Mouse (Mus musculus) layer of hippocampus, adult 2 months (tissue): ENCODE results near the gene F12. TPM values are rescaled to one million over a fixed set of nuclear protein-coding genes. Genes with fewer than 3 reads are reported as not detected.
A peak's percentile ranks its signal among the peaks of the same experiment; 100 is the strongest.

Experiments
- DNase-seq, 2 experiments: peaks; one replicate each; pipeline ENCODE4 v3.0.0; 2022; ENCODE audit warnings: low spot score in 2 of 2
- H3K27ac ChIP-seq: fragments of 200-600 bp; 2 replicates; pipeline ENCODE4 v1.8.1; 2022
- H3K4me3 ChIP-seq: fragments of 200-600 bp; 2 replicates; pipeline ENCODE4 v1.8.1; 2022; ENCODE audit warnings: mild to moderate bottlenecking
- CTCF ChIP-seq: fragments of 200-600 bp; conservative IDR thresholded peaks from 2 replicates; pipeline ENCODE4 v1.8.1; 2022; ENCODE audit warnings: antibody characterized with exemption, mild to moderate bottlenecking, moderate library complexity
- long read RNA-seq, 2 experiments: library from polyadenylated mRNA; stranded (forward); transcript quantifications; one replicate each; pipeline ENCODE4 v2.0.0; 2021; ENCODE audit warnings: borderline mapping rate in 2 of 2
- total RNA-seq, 2 experiments: library from RNA; stranded (reverse); gene quantifications; 2 replicates each; pipeline ENCODE4 v1.2.3; 2021

The F12 gene
- total RNA-seq = under 1 TPM; 0.44 to 0.93 TPM
- long read RNA-seq, experiment 1, partial matches to known transcripts = 0 of 2 reads
- long read RNA-seq, experiment 1, other reads (novel, unspliced or antisense) = 2 of 2 reads
- long read RNA-seq, experiment 2, partial matches to known transcripts = 0 of 2 reads
- long read RNA-seq, experiment 2, other reads (novel, unspliced or antisense) = 2 of 2 reads

DNA sequence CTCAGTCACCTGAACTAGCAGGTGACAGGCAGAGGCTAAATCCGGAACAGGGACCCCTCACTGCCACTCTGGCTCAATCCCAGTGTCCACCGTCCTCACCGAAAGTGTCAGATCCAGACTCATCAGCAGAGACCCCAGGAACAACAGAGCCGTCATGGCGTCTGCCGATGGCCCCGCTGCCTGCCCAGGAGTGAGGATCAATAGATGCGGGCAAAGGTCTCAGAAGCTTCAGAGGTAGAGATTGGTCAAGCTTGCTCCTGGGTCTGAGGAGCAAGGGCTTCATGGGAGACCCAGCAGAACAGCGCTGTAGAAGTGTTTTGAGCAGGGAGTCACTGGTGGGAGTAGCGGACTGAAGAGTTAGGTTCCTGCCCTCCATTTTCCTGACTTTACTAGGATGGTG lies at the start of gene F12:
TSS of gene F12 (minus strand) at position 181 of the 400 bp plus-strand sequence.
- no peak for DNase-seq
- Histone ChIP-seq H3K4me3 (no peak within 1 kb of the TSS), H3K27ac (no peak within 1 kb of the TSS)
- TF ChIP-seq CTCF = no peak

DNA sequence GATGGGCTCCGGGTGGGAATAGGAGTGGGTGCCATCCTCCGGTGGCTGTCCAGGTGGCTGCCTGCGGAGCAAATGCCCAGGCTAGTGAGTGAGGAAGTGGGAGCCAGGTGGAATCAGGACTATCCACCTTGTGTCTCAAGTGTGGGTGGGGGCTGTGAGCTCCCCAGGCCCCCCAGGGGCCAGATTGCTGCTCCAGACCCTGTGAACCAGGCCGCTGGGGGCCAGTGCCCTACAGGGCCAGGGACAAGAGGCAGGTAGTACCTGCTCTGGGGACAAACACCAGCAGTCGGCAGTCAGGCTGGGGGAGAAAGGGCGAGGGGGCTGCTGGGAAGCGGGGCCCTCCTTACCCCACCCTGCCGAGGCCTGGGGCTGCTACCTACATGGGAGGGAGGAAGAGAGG lies 49.7 kb upstream of the F12 start:
- Histone ChIP-seq H3K27ac (peak overlapping the region; percentile 65; the same call in 1 of the 2 replicates), H3K4me3 (no peak overlapping the region)
- TF ChIP-seq CTCF = no peak
- DNase-seq = no peak

- H3K27ac ChIP-seq = peak overlapping the region; percentile 99
- DNase-seq = no peak
- H3K4me3 ChIP-seq = no peak overlapping the region
- TF ChIP-seq CTCF = no peak
Observed at GRCm38 (mm10) chr13:55475750-55476149, 49.2 kb upstream of the F12 start.

GRCm38 (mm10) chr13:55474621-55475069 lies 48.1 kb upstream of the F12 start:
- peak overlapping the region; percentile 23; the same call in 1 of the 2 replicates for H3K4me3 ChIP-seq
- H3K27ac ChIP-seq = peak overlapping the region; percentile 99
- TF ChIP-seq CTCF = no peak
- peak; percentile 74 to 88 for DNase-seq

DNA sequence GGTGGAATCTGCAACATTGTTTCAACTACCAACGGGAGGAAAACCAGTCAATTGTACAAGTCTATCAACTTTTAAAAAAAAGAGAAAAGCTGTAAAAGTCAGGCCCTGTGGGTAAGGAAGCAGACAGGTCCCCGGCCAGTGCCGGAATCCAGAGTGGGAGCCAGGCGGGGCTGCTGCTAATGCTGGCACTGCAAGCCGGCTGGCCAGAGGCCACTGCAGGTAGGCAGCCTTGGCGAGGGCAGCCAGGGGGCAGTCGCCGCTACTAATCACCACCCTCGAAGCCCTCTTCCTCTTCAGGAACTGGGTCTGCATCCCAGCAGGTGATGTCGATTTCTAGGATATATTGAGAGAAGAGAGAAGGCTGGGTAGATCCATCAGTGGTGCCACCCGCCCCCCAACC lies 47.4 kb upstream of the F12 start:
- H3K27ac ChIP-seq = peak overlapping the region; percentile 99
- TF ChIP-seq CTCF = peak; percentile 36; the same call in 1 of the 2 replicates
- peak overlapping the region; percentile 0; the same call in 1 of the 2 replicates for H3K4me3 ChIP-seq
- DNase-seq = no peak

DNA sequence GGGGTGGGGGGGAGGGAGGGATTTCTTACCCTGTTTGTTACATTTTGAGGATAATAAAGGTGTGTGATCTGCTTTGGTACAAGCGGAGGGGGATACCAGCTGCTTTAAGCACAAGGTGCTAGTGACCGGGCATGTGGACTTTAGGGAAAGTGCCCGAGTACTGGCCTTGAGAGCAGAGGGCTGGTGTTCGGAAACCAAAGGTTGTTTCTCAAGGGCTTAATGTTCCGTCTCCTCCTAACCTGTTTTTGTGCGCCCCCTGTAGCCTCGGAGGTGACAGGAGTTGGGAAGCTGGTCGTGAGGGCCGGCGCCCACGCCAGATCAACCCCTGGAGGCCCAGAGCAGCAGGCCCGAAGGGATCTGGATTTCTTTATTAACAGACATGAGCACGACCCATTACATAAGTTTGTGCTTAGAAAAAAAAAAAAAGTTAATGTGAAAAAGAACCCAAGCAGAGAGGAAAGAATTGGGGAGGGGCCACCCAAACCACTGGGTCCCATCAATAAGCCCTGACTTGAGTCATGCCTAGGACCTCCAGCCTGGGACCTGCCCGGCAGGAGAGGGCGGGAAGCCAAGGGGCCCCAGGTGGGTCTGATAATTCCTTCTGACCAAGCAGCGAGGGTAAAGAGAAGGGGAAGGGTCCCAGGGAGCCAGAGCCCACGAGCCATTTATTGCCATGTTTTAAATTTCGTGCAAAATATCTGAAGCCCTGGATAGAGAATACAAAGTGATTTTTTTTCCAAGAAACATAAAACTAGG lies 46.7 kb upstream of the F12 start:
- no peak for DNase-seq
- Histone ChIP-seq H3K4me3 (peak overlapping the region; percentile 65), H3K27ac (peak overlapping the region; percentile 99)
- peak; percentile 50 for TF ChIP-seq CTCF

DNA sequence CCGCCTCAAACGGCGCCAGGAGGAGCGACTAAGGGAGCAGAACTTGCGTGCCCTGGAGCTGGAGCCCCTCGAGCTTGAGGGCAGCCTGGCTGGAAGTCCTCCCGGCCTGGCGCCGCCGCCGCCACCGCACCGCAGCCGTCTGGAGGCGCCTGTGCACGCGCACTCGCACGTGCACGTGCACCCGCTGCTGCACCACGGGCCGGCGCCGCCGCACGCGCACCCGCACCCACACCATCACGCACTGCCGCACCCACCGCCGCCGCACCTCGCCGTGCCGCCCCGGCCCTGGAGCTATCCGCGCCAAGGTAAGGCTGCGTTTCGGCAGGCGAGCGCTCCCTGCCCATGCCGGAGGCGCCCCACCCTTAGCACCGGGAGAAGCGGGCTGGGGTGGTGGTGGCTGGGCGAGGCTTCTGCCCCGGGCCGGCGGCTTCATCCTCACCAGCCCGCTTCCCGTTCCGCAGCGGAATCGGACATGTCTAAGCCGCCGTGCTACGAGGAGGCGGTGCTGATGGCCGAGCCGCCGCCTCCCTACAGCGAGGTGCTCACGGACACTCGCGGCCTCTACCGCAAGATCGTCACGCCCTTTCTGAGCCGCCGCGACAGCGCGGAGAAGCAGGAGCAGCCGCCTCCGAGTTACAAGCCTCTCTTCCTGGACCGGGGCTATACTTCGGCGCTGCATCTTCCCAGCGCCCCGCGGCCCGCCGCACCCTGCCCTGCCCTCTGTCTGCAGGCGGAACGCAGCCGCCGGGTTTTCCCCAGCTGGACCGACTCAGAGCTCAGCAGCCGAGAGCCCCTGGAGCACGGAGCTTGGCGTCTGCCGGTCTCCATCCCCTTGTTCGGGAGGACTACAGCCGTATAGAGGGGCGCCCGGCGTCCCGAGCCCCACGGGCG lies 45.8 kb upstream of the F12 start:
- no peak for TF ChIP-seq CTCF
- peak overlapping the region; percentile 65 for H3K4me3 ChIP-seq
- peak overlapping the region; percentile 99 for H3K27ac ChIP-seq
- peak in 1 of 2 experiments; percentile 71 for DNase-seq

DNA sequence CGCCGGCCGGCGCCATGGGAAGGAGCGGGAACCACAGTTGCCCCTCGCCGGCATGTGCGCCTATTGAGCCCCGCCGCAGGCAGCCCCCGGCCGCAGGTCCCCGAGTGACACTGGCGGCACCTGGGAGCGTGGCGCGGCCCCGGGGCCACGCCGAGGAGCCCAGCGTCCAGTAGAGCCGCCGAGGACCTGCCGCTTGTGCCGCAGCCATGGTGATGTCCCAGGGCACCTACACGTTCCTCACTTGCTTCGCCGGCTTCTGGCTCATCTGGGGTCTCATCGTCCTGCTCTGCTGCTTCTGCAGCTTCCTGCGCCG lies 45.2 kb upstream of the F12 start:
- DNase-seq = no peak
- Histone ChIP-seq H3K4me3 (peak overlapping the region; percentile 65), H3K27ac (peak overlapping the region; percentile 99)
- no peak for TF ChIP-seq CTCF

DNA sequence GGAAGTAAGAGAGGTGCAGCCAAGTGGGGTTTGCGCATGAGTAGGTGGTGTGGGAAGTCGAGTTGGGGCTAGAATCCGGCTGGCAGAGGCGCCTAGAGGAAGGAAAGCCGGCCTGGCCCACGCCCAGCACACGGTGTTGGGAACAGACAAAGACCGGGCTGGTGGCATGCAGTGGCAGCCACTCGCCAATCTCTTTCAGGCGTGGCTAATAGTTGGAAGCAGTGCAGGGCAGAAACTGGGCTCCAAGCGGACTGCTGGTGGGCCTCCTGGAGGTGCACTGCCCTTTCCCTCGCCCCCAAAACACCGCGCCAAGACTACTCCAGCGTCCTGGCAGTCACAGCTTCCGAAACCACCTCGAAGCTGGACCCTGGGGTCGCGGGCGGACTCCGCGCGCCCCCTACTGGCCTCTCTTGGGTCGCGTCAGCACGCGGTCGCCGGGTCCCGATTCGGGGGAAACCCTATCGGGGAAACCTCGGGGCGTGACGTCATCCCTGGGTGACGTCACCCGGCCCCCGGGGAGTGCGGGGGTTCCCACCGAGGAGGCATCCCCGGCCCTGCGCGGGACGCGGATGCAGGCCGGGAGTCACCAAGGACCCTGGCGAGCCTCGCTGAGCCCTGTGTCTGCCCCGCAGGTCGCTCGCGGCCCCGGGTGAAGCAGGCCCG lies 44.7 kb upstream of the F12 start:
- H3K4me3 ChIP-seq = peak overlapping the region; percentile 65
- peak; percentile 89 for TF ChIP-seq CTCF
- H3K27ac ChIP-seq = peak overlapping the region; percentile 99
- DNase-seq = peak in 1 of 2 experiments; percentile 86

DNA sequence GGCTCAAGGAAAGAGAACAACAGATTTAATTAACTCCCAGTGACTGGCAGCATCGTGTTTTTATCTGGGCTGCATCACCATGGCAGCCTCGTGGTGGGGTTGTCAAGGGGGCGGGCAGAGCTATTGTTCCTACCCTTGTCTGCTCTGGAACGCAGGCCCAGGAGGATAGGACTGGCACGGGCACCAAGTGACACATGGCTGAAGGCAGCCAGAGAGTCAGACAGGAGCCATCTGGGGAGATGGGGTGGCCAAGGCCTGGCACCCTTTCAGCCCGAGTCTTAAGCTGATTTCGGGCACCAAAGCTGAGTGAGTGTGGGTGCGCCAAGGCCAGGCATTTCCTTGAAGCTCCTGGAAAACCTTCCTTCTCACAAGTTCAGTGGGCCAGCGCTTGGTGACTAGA lies 43.8 kb upstream of the F12 start:
- TF ChIP-seq CTCF = no peak
- H3K4me3 ChIP-seq = peak overlapping the region; percentile 65
- peak; percentile 81 to 85 for DNase-seq
- peak overlapping the region; percentile 99 for H3K27ac ChIP-seq

DNA sequence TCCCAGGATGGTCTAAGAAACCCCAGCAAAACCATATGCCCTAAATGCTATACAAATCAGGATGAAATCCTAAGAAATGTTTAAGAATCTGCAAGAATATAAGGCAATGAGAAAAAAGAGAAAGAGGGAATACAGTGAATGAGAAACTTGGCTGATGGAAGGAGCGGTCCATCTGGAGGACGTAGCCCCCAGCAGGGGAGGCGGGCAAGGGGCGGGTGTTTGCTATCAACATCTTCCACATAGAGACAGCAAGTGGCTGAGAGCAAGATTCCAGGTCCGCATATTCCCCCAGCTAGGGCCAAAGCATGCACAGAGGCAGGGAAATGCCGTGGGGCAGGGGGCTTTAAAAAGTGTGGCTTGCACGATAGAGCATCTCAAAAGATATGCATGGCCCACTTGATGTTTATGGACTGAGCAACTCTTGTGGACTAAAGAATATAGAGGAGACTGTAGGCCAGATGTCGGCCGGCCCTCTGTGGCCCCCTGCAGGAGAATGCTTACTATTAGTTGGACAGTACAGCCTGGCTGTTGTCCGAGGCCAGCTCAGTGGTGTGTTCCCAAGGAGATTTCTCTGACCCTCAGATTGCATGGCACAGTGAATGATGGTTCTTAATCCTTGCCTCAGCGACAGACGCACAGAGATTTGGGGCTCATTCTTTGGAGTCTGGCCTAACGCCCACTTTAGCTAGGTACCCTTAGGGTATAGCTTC lies 42.4 kb upstream of the F12 start:
- Histone ChIP-seq H3K27ac (peak overlapping the region; percentile 99), H3K4me3 (no peak overlapping the region; the same call in 1 of the 2 replicates)
- DNase-seq = peak in 1 of 2 experiments; percentile 42
- peak; percentile 69 for TF ChIP-seq CTCF
